Mouse (Mus musculus) G1E (cell line): ENCODE results near the gene Nrn1. TPM values are rescaled to one million over a fixed set of nuclear protein-coding genes. Genes with fewer than 3 reads are reported as not detected.

Experiments used
- ATAC-seq: 2 replicates; pipeline ENCODE4 v1.8.0; 2016; ENCODE audit warnings: mild to moderate bottlenecking; ENCODE audit not compliant: insufficient number of reproducible peaks, poor library complexity, low FRiP score, severe bottlenecking; ENCODE audit errors: extremely low read depth
- DNase-seq: peaks from one replicate; pipeline ENCODE4 v3.0.0; 2012; ENCODE audit warnings: low spot score
- H3K27me3 ChIP-seq: 2 replicates; pipeline ENCODE4 v1.6.1; 2012; ENCODE audit warnings: mild to moderate bottlenecking, low read length, inconsistent platforms; ENCODE audit not compliant: insufficient read depth
- H3K36me3 ChIP-seq: replicated peaks from 2 replicates; pipeline ENCODE3; 2012; ENCODE audit warnings: mild to moderate bottlenecking, inconsistent platforms
- H3K4me1 ChIP-seq: 2 replicates; pipeline ENCODE4 v1.6.1; 2012; ENCODE audit warnings: low read depth, low read length, inconsistent platforms, mixed read lengths; ENCODE audit not compliant: insufficient read depth
- H3K4me3 ChIP-seq: 2 replicates; pipeline ENCODE4 v1.5.1; 2012; ENCODE audit warnings: low read depth, mild to moderate bottlenecking, inconsistent platforms, low read length, moderate library complexity, mixed read lengths
- H3K9me3 ChIP-seq: replicated peaks from 2 replicates; pipeline ENCODE4 v1.6.1; 2012; ENCODE audit warnings: inconsistent platforms
- CTCF ChIP-seq: IDR thresholded peaks from 2 replicates; pipeline ENCODE4 v1.5.1; 2012; ENCODE audit warnings: low read depth, low read length, inconsistent platforms, mixed read lengths
- GATA1 ChIP-seq: IDR thresholded peaks from 2 replicates; pipeline ENCODE4 v1.6.1; 2012; ENCODE audit warnings: borderline replicate concordance, low read length, inconsistent platforms, mixed read lengths
- GATA2 ChIP-seq: IDR thresholded peaks from 2 replicates; pipeline ENCODE4 v1.6.1; 2012; ENCODE audit warnings: low read depth, low read length, inconsistent platforms, borderline replicate concordance
- POLR2AphosphoS5 ChIP-seq: IDR thresholded peaks from 2 replicates; pipeline ENCODE4 v1.6.1; 2012; ENCODE audit warnings: low read depth, low read length, inconsistent platforms; ENCODE audit not compliant: insufficient replicate concordance
- TAL1 ChIP-seq: conservative IDR thresholded peaks from 2 replicates; pipeline ENCODE4 v1.6.1; 2012; ENCODE audit warnings: low read depth, low read length, inconsistent platforms, mixed read lengths
- polyA plus RNA-seq: library from polyadenylated mRNA; stranded (reverse); fragments of >175 nt; gene quantifications from 2 replicates; pipeline ENCODE4 v1.2.3, GENCODE M21; 2012
- total RNA-seq, 2 experiments: library from RNA; stranded (forward) in 1 of 2; stranded (reverse) in 1 of 2; fragments of 200-1000 nt in 1 of 2; fragments of >200 nt in 1 of 2; fragmentation: Nextera tagmentation in 1 of 2; gene quantifications; 2 replicates each; pipeline ENCODE4 v1.2.3; 2014 to 2017

The Nrn1 gene
- total and polyA plus RNA-seq, 3 experiments, result 0.33 TPM; not detected in 2

DNA sequence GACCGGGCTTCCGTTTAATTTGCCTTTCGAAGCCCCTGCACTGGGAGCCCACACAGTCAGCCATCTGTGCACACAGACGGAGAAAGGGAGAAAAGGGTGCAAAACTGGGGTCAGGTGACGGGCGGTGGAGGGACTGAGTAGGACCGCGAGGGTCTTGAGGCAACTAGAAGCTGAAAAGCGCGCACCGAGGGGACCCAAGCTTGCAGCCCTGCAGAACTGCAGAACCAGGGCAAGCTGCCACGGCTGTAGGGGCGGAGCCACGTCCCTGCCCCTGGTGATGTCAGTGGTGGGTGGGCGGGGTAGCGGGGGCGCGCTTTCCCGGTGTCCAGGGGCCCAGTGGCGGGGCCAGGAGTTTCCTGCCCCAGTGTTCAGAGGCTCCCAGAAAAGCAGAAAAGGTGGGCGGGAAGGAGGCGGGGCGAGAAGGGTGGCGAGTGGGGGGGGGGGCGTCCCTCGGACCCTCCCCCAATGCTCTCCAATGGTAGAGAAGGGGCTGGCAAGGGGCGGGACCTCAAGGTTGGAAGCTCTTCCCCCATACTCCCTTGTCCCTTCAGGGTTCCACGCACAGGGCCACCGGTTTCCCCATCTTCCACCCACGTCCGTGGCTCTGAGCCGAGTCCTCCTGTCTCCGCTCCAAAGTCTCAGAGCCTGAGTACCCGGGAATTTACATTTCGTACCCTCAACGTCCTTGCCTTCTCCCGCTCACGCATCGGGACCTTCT is 1.1 kb upstream of the Nrn1 start:
- no peak for ATAC-seq
- DNase-seq, result no peak
- Histone ChIP-seq H3K36me3 (no peaks in the 10 kb centered on the region), H3K27me3 (peaks cover 45% of the 10 kb centered on the region), H3K4me1 (no peaks in the 10 kb centered on the region; the same call in 1 of the 2 replicates), H3K9me3 (no peaks in the 10 kb centered on the region), H3K4me3 (no peak overlapping the region)
- no peak for TF ChIP-seq POLR2AphosphoS5
- TF ChIP-seq GATA2, result no peak
- no peak for TF ChIP-seq CTCF
- no peak for TF ChIP-seq GATA1
- no peak for TF ChIP-seq TAL1

DNA sequence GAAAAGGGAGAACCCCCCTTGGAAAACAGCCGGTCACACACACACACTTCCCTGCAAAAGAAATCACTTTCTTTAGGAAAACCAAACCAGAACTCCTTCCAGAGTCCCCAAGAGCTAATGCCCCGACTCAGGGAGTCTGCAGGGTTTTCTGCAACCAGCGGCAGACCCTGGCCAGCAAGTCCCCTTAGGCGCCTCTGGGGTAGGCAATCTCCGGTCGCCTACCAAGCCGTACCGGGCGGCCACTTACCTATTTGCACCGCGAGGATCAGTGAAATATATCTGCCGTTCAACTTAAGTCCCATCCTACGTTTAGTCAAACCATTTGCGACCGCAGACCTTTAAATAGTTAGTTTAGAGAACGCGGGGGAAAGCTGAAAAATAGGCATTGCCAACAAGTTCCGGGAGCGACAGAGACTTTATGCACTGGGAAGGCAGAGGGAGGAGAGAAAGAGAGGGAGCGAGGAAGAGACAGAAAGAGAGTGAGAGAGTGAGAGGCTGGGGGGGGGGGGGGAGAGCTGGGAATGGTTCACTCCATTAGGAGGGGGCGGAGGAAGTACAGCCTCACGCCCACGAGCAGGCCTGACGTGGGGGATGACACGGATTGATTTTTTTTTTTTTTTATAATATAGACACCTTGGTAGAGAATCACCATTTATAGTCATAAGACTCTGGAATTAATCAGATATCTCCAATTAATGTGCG is 791 bp downstream of the Nrn1 start:
- ATAC-seq, result no peak
- H3K4me3 ChIP-seq, result no peak overlapping the region
- no peaks in the 10 kb centered on the region for H3K9me3 ChIP-seq

DNA sequence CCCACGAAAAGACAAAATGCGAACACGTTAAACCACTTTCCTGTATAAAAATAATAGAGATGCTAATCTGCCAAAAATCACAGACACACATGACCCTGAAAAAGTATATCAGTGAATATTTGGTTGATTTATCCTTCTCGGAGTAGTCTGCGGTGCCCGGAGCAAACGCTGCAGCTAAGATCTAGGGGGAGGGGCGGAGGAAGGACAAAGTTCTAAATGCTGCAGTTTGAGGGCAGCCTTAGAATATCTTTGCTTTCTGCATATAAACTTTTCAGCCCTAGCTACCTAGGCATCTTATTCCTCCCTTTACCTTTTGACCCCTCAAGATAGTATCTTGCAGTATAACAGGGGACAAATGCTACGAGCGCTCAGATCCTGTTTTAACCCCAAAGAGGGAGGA is 1.4 kb downstream of the Nrn1 start:
- peaks cover 64% of the 10 kb centered on the region for H3K27me3 ChIP-seq
- no peaks in the 10 kb centered on the region for H3K9me3 ChIP-seq
- H3K4me1 ChIP-seq, result no peaks in the 10 kb centered on the region; the same call in 1 of the 2 replicates
- no peak for DNase-seq
- ATAC-seq, result no peak
- H3K36me3 ChIP-seq, result no peaks in the 10 kb centered on the region
- H3K4me3 ChIP-seq, result no peak overlapping the region
- no peak for TF ChIP-seq GATA1
- TF ChIP-seq TAL1, result no peak
- no peak for TF ChIP-seq POLR2AphosphoS5
- TF ChIP-seq GATA2, result no peak
- TF ChIP-seq CTCF, result no peak

More for the DNA sequence above, 791 bp downstream of the Nrn1 start:
- Histone ChIP-seq H3K27me3 (peaks cover 60% of the 10 kb centered on the region), H3K36me3 (no peaks in the 10 kb centered on the region), H3K4me1 (no peaks in the 10 kb centered on the region; the same call in 1 of the 2 replicates)
- DNase-seq, result no peak
- no peak for TF ChIP-seq GATA1
- TF ChIP-seq GATA2, result no peak
- no peak for TF ChIP-seq POLR2AphosphoS5
- TF ChIP-seq CTCF, result no peak
- no peak for TF ChIP-seq TAL1

DNA sequence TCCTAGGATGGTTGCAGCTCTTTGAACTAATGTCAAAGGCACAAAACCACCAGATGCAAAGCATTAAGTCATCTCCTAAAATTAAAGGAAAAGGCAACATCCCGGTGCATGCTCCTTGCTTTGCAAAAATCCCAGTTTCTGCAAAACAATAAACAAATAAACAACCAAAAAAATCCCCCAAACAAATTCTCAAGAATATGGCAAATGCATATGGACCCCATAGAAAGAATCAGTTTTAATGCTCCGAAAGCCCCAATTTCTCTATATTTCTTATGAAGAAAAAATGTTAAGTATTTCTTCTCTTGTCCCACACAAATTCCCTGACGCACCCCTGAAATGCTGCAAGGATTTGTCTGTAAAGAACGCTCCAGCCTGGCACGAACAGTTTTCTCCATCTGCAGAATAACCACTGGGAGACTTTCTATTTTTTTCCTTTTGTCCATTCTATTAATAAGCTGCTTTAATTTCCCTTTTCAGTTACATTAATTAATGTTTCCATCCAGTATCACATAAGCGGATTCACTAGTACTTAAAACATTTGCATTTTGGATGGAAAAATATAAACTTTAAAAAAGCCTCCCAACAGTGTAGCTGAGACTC is 1.9 kb downstream of the Nrn1 start:
- ATAC-seq, result no peak
- Histone ChIP-seq H3K4me3 (no peak overlapping the region), H3K9me3 (no peaks in the 10 kb centered on the region), H3K4me1 (no peaks in the 10 kb centered on the region; the same call in 1 of the 2 replicates), H3K27me3 (peaks cover 69% of the 10 kb centered on the region), H3K36me3 (no peaks in the 10 kb centered on the region)
- TF ChIP-seq GATA2 (no peak), POLR2AphosphoS5 (no peak), CTCF (no peak), GATA1 (no peak), TAL1 (no peak)
- DNase-seq, result no peak

DNA sequence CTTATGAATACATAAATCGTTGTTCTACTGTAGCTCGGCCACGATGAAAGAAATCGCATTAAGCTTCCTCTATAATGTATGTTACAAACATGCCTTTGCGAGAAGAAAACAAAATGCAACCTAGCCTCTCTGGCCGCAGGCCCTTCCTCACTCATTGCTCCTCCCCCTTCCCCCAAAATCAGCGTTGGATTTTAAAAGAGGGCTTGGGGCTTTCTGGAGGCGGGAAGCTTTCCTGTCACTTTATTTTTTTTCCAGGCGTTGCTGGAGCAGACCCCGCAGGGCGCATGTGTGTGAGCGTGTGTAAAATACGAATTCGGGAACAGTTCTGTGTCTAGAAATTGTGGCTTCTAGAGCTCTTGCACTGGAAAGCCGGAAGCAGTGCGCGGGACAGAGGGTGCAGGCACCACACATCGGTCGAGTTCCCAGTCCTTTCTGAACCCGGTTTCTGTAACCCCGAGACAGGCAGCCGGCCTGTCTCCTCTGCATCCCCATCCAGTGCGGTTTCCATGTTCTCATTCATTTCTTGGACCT is 2.9 kb downstream of the Nrn1 start:
- TF ChIP-seq POLR2AphosphoS5 (no peak), TAL1 (no peak), GATA1 (no peak), CTCF (no peak), GATA2 (no peak)
- Histone ChIP-seq H3K36me3 (no peaks in the 10 kb centered on the region), H3K9me3 (no peaks in the 10 kb centered on the region), H3K27me3 (peaks cover 75% of the 10 kb centered on the region), H3K4me3 (no peak overlapping the region), H3K4me1 (no peaks in the 10 kb centered on the region; the same call in none of the 2 replicates)
- no peak for DNase-seq
- ATAC-seq, result no peak
